Mouse (Mus musculus): ENCODE measurements around the gene Lfng. TPM values are rescaled to one million over a fixed set of nuclear protein-coding genes. Genes with fewer than 3 reads are reported as not detected.

The Lfng gene
- total and polyA plus RNA-seq, 3 experiments, result 11.2 to 14.1 TPM; not detected in 1

GRCm38 (mm10) chr5:140607001-140607835 is at the start of gene Lfng (continued):
- TF ChIP-seq MYB (IDR thresholded peaks at IDR 0.05; ENCODE audit: low read depth, low read length) (no peak), ETS1 (IDR thresholded peaks at IDR 0.05; ENCODE audit: low read depth, low read length) (no peak)

DNA sequence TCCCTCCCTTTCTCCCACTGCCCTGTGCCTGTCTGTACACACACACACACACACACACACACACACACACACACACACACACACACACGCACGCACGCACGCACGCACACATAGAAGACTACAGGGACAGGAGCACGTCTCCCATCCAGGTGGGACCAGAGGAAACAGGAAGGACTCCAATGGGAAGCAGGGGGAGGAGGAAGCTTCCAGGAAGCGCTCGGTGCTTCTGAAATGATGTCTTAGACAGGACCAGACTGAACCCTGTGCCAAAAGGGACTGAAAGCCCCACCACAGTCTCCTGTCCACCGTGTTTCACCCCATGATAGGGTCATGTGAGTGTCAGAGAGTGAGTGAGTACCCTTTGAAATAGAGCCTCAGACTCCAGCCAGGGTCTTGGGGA is 44.5 kb upstream of the Lfng start:
- Histone ChIP-seq H3K27me3 (ENCODE audit: control insufficient read depth in 1 of 2, insufficient read depth in 2 of 2, low read length in 2 of 2) (no peaks in the 10 kb centered on the region), H3K9ac (ENCODE audit: control insufficient read depth, low read depth, low read length, poor library complexity, severe bottlenecking) (no peak overlapping the region), H3K27ac (ENCODE audit: control insufficient read depth, low read depth, low read length) (no peak overlapping the region), H3K9me3 (replicated peaks; ENCODE audit: insufficient read depth, low read length) (no peaks in the 10 kb centered on the region), H3K36me3 (ENCODE audit: control insufficient read depth in 1 of 2, insufficient read depth in 2 of 2, low read length in 2 of 2) (no peaks in the 10 kb centered on the region; a peak in 1 of 4 replicates), H3K79me2 (ENCODE audit: control insufficient read depth, insufficient read depth, low read length, poor library complexity) (no peaks in the 10 kb centered on the region), H3K4me3 (ENCODE audit: control insufficient read depth in 1 of 2, insufficient read depth in 1 of 2, low read depth in 2 of 2, low read length in 2 of 2) (no peak overlapping the region), H3K4me1 (ENCODE audit: control insufficient read depth in 1 of 2, insufficient read depth in 2 of 2, low read length in 2 of 2) (peaks cover 3 to 7% of the 10 kb centered on the region in 2 experiments; a peak in 3 of 4 replicates)
- TF ChIP-seq TBP (IDR thresholded peaks at IDR 0.05; ENCODE audit: low read depth, low read length), result no peak
- no peak for TF ChIP-seq SIN3A (IDR thresholded peaks at IDR 0.05; ENCODE audit: low read length)
- TF ChIP-seq POLR2AphosphoS5 (IDR thresholded peaks at IDR 0.05; ENCODE audit: borderline replicate concordance, low read depth, low read length), result no peak
- TF ChIP-seq MAZ (IDR thresholded peaks at IDR 0.05; ENCODE audit: low read depth, low read length), result no peak
- no peak for TF ChIP-seq SMC3 (IDR thresholded peaks at IDR 0.05; ENCODE audit: low read depth, low read length)
- no peak for TF ChIP-seq EP300 (IDR thresholded peaks at IDR 0.05; ENCODE audit: low read depth in 1 of 2, low read length in 2 of 2)
- no peak for TF ChIP-seq ZC3H11A (IDR thresholded peaks at IDR 0.05; ENCODE audit: low read depth, low read length)
- TF ChIP-seq USF2 (IDR thresholded peaks at IDR 0.05; ENCODE audit: borderline replicate concordance in 1 of 2, insufficient read depth in 1 of 2, low read depth in 1 of 2, low read length in 2 of 2), result no peak
- no peak for TF ChIP-seq GABPA (IDR thresholded peaks at IDR 0.05; ENCODE audit: low read depth, low read length)
- no peak for TF ChIP-seq RAD21 (IDR thresholded peaks at IDR 0.05; ENCODE audit: low read depth, low read length)
- TF ChIP-seq MAFK (IDR thresholded peaks at IDR 0.05; ENCODE audit: borderline replicate concordance, low read depth, low read length), result no peak
- TF ChIP-seq JUND (IDR thresholded peaks at IDR 0.05; ENCODE audit: low read depth, low read length), result no peak
- no peak for TF ChIP-seq POLR2A (IDR thresholded peaks at IDR 0.05; ENCODE audit: control insufficient read depth in 1 of 2, insufficient read depth in 1 of 2, low read depth in 1 of 2, low read length in 2 of 2, poor library complexity in 1 of 2)
- TF ChIP-seq MXI1 (IDR thresholded peaks at IDR 0.05; ENCODE audit: low read depth, low read length), result no peak
- no peak for TF ChIP-seq TCF12 (IDR thresholded peaks at IDR 0.05; ENCODE audit: low read depth, low read length)
- no peak for TF ChIP-seq ELF1 (IDR thresholded peaks at IDR 0.05; ENCODE audit: low read depth, low read length)
- no peak for TF ChIP-seq HCFC1 (IDR thresholded peaks at IDR 0.05; ENCODE audit: low read depth, low read length)
- no peak for DNase-seq (ENCODE audit: low read depth, low spot score)

Measured in MEL (cell line).